Mouse (Mus musculus) cerebellum, adult 9-10 months (tissue): ENCODE results near the gene Kif1c.

Experiments used
- DNase-seq: peaks from one replicate; pipeline ENCODE4 v3.0.0; 2022

Kif1c gene

GRCm38 (mm10) chr11:70699051-70699450 lies 1.3 kb upstream of the Kif1c start:
- DNase-seq, result no peak

- peak; percentile 76 for DNase-seq
Observed at GRCm38 (mm10) chr11:70700613-70701012, 265 bp downstream of the Kif1c start.

- DNase-seq, result no peak
Observed at GRCm38 (mm10) chr11:70701221-70701955, 1.0 kb downstream of the Kif1c start.

GRCm38 (mm10) chr11:70701984-70702733 lies 1.8 kb downstream of the Kif1c start:
- DNase-seq, result no peak

GRCm38 (mm10) chr11:70702781-70703180 lies 2.4 kb downstream of the Kif1c start:
- DNase-seq, result no peak

- DNase-seq, result no peak
Observed at GRCm38 (mm10) chr11:70706127-70706526, 5.8 kb downstream of the Kif1c start.

- DNase-seq, result no peak
Observed at GRCm38 (mm10) chr11:70711026-70711425, 10.7 kb downstream of the Kif1c start.

GRCm38 (mm10) chr11:70713222-70713621 lies 12.9 kb downstream of the Kif1c start:
- DNase-seq, result no peak

- no peak for DNase-seq
Observed at GRCm38 (mm10) chr11:70715832-70716231, 15.5 kb downstream of the Kif1c start.

- DNase-seq, result no peak
Observed at GRCm38 (mm10) chr11:70718481-70718880, 18.1 kb downstream of the Kif1c start.

GRCm38 (mm10) chr11:70720567-70720966 lies 20.2 kb downstream of the Kif1c start:
- no peak for DNase-seq

- DNase-seq, result no peak
Observed at GRCm38 (mm10) chr11:70721072-70721471, 20.7 kb downstream of the Kif1c start.

- no peak for DNase-seq
Observed at GRCm38 (mm10) chr11:70724706-70725105, 24.4 kb downstream of the Kif1c start.

GRCm38 (mm10) chr11:70726585-70726984 lies 26.2 kb downstream of the Kif1c start:
- no peak for DNase-seq

- DNase-seq, result no peak
Observed at GRCm38 (mm10) chr11:70727385-70727784, 27.0 kb downstream of the Kif1c start.

- no peak for DNase-seq
Observed at GRCm38 (mm10) chr11:70730427-70731038, 30.2 kb downstream of the Kif1c start.

- peak; percentile 25 for DNase-seq
Observed at GRCm38 (mm10) chr11:70731178-70731577, 30.8 kb downstream of the Kif1c start.

GRCm38 (mm10) chr11:70733256-70733655 lies 32.9 kb downstream of the Kif1c start:
- DNase-seq, result no peak

GRCm38 (mm10) chr11:70737749-70738148 lies 37.4 kb downstream of the Kif1c start:
- DNase-seq, result no peak

GRCm38 (mm10) chr11:70741603-70742002 lies 41.3 kb downstream of the Kif1c start:
- no peak for DNase-seq

GRCm38 (mm10) chr11:70742117-70742516 lies 41.8 kb downstream of the Kif1c start:
- DNase-seq, result no peak

GRCm38 (mm10) chr11:70742581-70743459 lies 42.5 kb downstream of the Kif1c start:
- DNase-seq, result no peak

- DNase-seq, result no peak
Observed at GRCm38 (mm10) chr11:70745636-70746035, 45.3 kb downstream of the Kif1c start.
